Mouse (Mus musculus) intestine, postnatal 0 days (tissue): ENCODE results near the gene Tacc3. TPM values are rescaled to one million over a fixed set of nuclear protein-coding genes. Genes with fewer than 3 reads are reported as not detected.
A peak's percentile ranks its signal among the peaks of the same experiment; 100 is the strongest.

ENCODE experiments used
- ATAC-seq: fragments of 200-750 bp; cut with Nextera tagmentation; 2 replicates; pipeline ENCODE4 v1.8.0; 2017; ENCODE audit warnings: mild to moderate bottlenecking, moderate TSS enrichment, moderate library complexity
- H3K27ac ChIP-seq: fragments of 300-500 bp; sonication (generic); 2 replicates; pipeline ENCODE4 v1.5.1; 2014; ENCODE audit warnings: mild to moderate bottlenecking, low read depth, low read length, moderate library complexity
- H3K27me3 ChIP-seq: fragments of 300-500 bp; sonication (generic); replicated peaks from 2 replicates; pipeline ENCODE4 v1.6.1; 2014; ENCODE audit warnings: low read length, mixed read lengths; ENCODE audit not compliant: control insufficient read depth, insufficient read depth
- H3K36me3 ChIP-seq: fragments of 300-500 bp; sonication (generic); 2 replicates; pipeline ENCODE4 v1.6.1; 2014; ENCODE audit warnings: mild to moderate bottlenecking, moderate library complexity; ENCODE audit not compliant: control insufficient read depth, insufficient read depth
- H3K4me1 ChIP-seq: fragments of 300-500 bp; sonication (generic); replicated peaks from 2 replicates; pipeline ENCODE4 v1.6.1; 2014; ENCODE audit warnings: antibody characterized with exemption, low read length, mixed read lengths; ENCODE audit not compliant: control insufficient read depth, insufficient read depth
- H3K4me2 ChIP-seq: fragments of 300-500 bp; sonication (generic); replicated peaks from 2 replicates; pipeline ENCODE4 v1.6.1; 2014; ENCODE audit warnings: low read depth, mild to moderate bottlenecking, moderate library complexity
- H3K4me3 ChIP-seq: fragments of 300-500 bp; sonication (generic); 2 replicates; pipeline ENCODE4 v1.5.1; 2014; ENCODE audit warnings: low read depth, low read length
- H3K9ac ChIP-seq: fragments of 300-500 bp; sonication (generic); 2 replicates; pipeline ENCODE4 v1.6.1; 2014; ENCODE audit warnings: mild to moderate bottlenecking, low read depth, low read length
- H3K9me3 ChIP-seq: fragments of 300-500 bp; sonication (generic); 2 replicates; pipeline ENCODE4 v1.6.1; 2016; ENCODE audit warnings: mixed run types; ENCODE audit not compliant: control insufficient read depth
- CTCF ChIP-seq: sonication (generic); IDR thresholded peaks from 2 replicates; pipeline ENCODE4 v1.5.1; 2016; ENCODE audit warnings: low read depth, mild to moderate bottlenecking, control low read depth, antibody characterized with exemption, moderate library complexity
- WGBS: fragments of 180-500 bp; shearing (Covaris S2); extraction: QIAGEN DNeasy Blood & Tissue Kit; methylation state at CpG from one replicate; pipeline ENCODE4 v1.1.7; 2014; 5-methylcytosine and 5-hydroxymethylcytosine counted together
- polyA plus RNA-seq: library from polyadenylated mRNA; unstranded; fragments of >200 nt; fragmentation: Nextera tagmentation; extraction: Ambion mirVana; gene quantifications from 2 replicates; pipeline ENCODE4 v1.2.1, GENCODE M21; 2015

Tacc3 gene
- polyA plus RNA-seq, 1 experiment from 2014 or later = 39.3 TPM

DNA sequence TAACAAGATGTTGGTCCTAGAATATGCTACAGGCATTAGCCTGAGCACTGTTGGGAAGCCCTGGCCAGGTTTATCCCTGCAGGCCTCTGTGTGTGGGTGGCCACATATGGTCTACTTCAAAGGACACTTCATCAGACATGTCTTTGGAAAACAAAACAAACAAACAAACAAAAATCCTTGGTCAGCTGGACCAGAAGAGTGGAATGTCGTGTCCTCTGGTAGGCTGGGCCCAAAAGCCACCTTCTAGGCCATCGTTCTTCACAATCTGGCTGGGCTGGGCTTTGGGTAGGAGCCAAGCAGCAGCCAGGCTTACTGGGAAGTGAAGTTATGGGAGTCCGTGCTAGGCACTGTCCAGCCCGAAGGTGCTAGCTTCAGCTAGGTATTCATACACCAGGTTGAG lies 49.2 kb downstream of the Tacc3 start:
- WGBS = 64% methylated on average over 4 of the region's 4 CpGs
- no peak for TF ChIP-seq CTCF

DNA sequence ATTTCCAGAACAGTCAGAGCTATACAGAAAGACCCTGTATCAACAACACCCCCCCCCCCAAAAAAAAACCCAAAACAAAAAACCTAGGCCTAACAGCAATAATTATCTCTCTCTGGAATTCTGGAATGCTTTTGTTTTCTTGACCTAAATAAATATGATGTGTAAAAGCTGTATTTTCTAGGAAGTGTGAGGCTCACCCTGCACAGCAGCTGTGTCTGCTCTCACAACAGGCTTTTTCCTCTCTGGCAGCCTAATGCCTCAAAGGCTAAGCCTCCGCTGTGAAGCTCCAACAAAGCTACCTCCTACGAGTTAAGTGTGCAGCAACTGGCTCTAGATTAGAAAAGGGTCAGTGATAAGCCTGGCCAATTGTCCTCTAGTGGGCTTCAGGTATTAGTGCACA lies 51.1 kb downstream of the Tacc3 start:
- Histone ChIP-seq H3K27ac (no peak overlapping the region), H3K4me1 (no peaks in the 10 kb centered on the region; the same call in none of the 2 replicates), H3K9ac (no peak overlapping the region), H3K4me2 (no peak overlapping the region), H3K36me3 (no peaks in the 10 kb centered on the region), H3K9me3 (no peaks in the 10 kb centered on the region), H3K4me3 (no peak overlapping the region), H3K27me3 (no peaks in the 10 kb centered on the region)
- no peak for TF ChIP-seq CTCF
- no peak for ATAC-seq
- WGBS = 54% methylated on average over 2 of the region's 2 CpGs

More for the DNA sequence above, 49.2 kb downstream of the Tacc3 start:
- Histone ChIP-seq H3K27me3 (no peaks in the 10 kb centered on the region), H3K4me2 (no peak overlapping the region), H3K9me3 (no peaks in the 10 kb centered on the region), H3K9ac (no peak overlapping the region), H3K4me3 (no peak overlapping the region), H3K27ac (no peak overlapping the region), H3K36me3 (no peaks in the 10 kb centered on the region), H3K4me1 (no peaks in the 10 kb centered on the region; the same call in none of the 2 replicates)
- no peak for ATAC-seq

DNA sequence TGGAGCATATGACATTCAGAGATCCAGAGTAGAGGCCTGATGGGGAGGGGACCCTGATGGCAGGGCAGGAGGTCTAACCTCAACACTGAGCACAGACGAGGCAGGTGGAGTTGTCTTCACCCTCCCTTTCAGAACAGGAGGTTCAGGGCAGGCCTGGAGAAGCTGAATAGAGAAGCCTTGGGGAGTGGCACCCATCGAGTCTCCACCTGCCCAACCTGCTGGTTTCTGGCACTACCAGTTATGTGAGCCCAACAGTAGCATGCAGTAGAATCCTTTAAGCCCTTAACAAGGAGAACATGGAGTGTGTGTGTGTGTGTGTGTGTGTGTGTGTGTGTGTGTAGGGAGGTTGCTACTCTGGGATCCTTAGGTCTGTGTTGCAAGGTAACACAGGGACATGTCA lies 54.6 kb downstream of the Tacc3 start:
- no peak for TF ChIP-seq CTCF
- no peak overlapping the region for H3K4me3 ChIP-seq
- ATAC-seq = no peak
- H3K4me2 ChIP-seq = no peak overlapping the region
- no peak overlapping the region for H3K27ac ChIP-seq
- H3K36me3 ChIP-seq = no peaks in the 10 kb centered on the region
- no peaks in the 10 kb centered on the region for H3K27me3 ChIP-seq
- no peaks in the 10 kb centered on the region for H3K4me1 ChIP-seq
- H3K9me3 ChIP-seq = no peaks in the 10 kb centered on the region
- H3K9ac ChIP-seq = no peak overlapping the region
- WGBS = 63% methylated on average over 2 of the region's 2 CpGs

DNA sequence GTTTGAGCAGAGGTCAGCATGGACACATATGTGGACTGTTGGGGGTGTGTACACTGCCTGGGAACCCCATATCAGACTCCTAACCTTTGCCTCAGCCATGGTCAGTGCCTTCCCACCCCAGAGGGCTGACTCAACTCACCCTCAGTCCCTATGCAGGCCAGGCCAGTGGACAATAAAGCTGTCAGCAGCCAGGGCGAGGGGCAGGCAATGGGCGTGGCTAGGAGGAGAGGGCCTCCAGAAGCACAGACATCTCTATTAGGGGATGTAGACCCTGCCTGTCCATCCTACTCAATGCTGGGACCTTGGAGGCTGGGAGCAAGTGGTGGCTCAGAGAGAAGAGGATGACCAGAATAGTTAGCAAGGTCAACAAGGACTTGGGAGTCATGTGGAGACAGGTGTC lies 57.3 kb downstream of the Tacc3 start:
- no peak for ATAC-seq
- no peak for TF ChIP-seq CTCF

DNA sequence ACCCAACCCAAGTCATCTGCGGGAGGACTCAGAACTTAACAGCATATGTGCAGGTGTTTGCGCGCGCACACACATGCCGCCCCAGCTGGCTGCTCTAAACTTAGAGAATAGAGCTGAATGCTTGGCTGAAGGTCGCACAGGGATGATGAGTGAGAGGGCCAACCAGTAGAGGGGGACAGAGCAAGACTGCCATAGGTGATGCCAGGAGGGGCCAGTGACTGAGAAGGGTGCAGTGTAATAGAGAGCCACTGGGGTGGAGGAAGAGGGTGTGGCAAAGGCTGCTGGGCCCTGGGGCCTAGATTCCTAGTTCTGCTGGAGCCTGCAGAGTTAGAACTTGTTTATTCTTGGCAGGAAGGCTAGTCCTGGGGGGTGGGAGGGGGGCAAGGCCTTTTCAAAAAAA lies 58.5 kb downstream of the Tacc3 start:
- no peak overlapping the region for H3K27ac ChIP-seq
- TF ChIP-seq CTCF = peak; percentile 61

More for the DNA sequence above, 57.3 kb downstream of the Tacc3 start:
- H3K36me3 ChIP-seq = no peaks in the 10 kb centered on the region
- H3K9me3 ChIP-seq = no peaks in the 10 kb centered on the region
- no peak overlapping the region for H3K27ac ChIP-seq
- no peaks in the 10 kb centered on the region for H3K4me1 ChIP-seq
- no peaks in the 10 kb centered on the region for H3K27me3 ChIP-seq
- H3K4me2 ChIP-seq = no peak overlapping the region
- WGBS = 50% methylated on average over 2 of the region's 2 CpGs
- no peak overlapping the region for H3K4me3 ChIP-seq
- no peak overlapping the region for H3K9ac ChIP-seq

DNA sequence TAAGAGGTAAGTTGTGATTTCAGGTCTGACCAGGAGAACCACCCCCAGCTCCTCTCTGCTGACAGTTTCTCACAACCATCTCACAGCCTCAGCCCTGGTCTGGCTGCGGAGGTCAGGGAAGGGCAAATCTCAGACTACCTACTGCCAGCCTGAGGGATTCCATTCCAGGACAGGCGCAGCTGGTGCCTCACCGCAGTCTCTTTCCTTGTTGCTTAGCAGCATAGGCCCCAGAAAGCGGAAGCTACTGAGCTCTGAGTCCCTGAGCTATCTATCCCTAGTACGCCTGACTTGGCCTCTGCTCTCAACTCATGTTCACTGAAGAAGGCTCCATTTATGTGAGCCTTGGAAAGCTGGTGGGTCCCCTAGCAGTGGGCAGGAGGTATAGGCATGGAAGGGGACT lies 60.5 kb downstream of the Tacc3 start:
- H3K4me1 ChIP-seq = no peaks in the 10 kb centered on the region; the same call in 1 of the 2 replicates
- TF ChIP-seq CTCF = no peak
- no peak overlapping the region for H3K4me2 ChIP-seq
- H3K4me3 ChIP-seq = no peak overlapping the region
- no peak for ATAC-seq
- H3K27ac ChIP-seq = no peak overlapping the region
- no peak overlapping the region for H3K9ac ChIP-seq
- no peaks in the 10 kb centered on the region for H3K36me3 ChIP-seq
- H3K9me3 ChIP-seq = no peaks in the 10 kb centered on the region
- no peaks in the 10 kb centered on the region for H3K27me3 ChIP-seq
- WGBS = 86% methylated on average over 5 of the region's 5 CpGs

More for the DNA sequence above, 58.5 kb downstream of the Tacc3 start:
- Histone ChIP-seq H3K9ac (no peak overlapping the region), H3K27me3 (no peaks in the 10 kb centered on the region), H3K4me2 (no peak overlapping the region), H3K36me3 (no peaks in the 10 kb centered on the region), H3K4me1 (no peaks in the 10 kb centered on the region), H3K9me3 (no peaks in the 10 kb centered on the region), H3K4me3 (no peak overlapping the region)
- ATAC-seq = peak; percentile 60
- WGBS = 65% methylated on average over 6 of the region's 6 CpGs
